Mouse (Mus musculus): ENCODE results near the gene Peli2.
"Not testable (repeated sequence)": the region's sequence is repeated elsewhere in the genome, so short reads cannot be mapped to it uniquely, and the experiment has no call there.

The Peli2 gene

DNA sequence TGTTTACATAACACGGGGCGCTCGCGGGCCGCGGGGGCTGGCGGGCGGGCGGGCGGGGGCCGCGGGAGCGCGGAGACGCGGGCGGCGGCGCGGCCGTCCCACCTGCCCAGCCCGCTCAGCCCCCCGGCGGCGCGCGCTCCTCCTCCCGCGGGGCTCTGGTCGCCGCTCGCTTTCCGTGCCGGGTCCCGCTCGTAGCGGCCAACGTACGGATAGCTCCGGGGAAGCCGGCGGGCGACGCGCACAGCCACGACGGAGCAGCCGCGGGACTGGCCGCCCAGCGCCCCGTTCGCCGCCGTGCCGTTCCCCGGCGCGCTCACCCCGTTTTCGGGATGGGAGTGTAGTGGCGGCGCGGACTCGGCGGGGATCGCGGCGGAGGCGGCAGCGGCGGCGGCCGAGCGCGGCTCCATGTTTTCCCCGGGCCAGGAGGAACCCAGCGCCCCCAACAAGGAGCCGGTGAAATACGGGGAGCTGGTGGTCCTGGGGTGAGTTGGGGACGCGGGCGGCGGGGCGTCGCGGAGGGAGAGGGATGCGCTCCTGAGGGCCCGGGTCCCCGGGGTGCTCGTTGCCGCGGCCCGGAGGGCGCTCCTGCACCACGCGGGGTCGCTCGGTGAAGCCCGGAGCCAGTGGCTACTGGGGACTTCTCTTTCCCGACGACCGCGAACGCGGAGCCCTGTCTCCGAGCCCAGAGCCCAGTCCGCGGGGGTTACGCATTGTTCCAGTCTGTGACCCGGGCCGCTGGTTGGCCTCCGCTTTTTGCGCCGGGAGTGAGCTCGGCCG is at the start of gene Peli2:
TSS of gene Peli2 (plus strand) at position 72 of the 777 bp plus-strand sequence.
- peak; percentile 52 for DNase-seq (ENCODE audit: low spot score)

- no peak for DNase-seq (ENCODE audit: low spot score)
Observed at GRCm38 (mm10) chr14:48072104-48072503, 48.5 kb upstream of the Peli2 start.

- peak; percentile 25 for DNase-seq (ENCODE audit: low spot score)
Observed at GRCm38 (mm10) chr14:48073247-48074161, 47.1 kb upstream of the Peli2 start.

GRCm38 (mm10) chr14:48079574-48079973 is 41.0 kb upstream of the Peli2 start:
- not testable (repeated sequence) for DNase-seq (ENCODE audit: low spot score)

DNA sequence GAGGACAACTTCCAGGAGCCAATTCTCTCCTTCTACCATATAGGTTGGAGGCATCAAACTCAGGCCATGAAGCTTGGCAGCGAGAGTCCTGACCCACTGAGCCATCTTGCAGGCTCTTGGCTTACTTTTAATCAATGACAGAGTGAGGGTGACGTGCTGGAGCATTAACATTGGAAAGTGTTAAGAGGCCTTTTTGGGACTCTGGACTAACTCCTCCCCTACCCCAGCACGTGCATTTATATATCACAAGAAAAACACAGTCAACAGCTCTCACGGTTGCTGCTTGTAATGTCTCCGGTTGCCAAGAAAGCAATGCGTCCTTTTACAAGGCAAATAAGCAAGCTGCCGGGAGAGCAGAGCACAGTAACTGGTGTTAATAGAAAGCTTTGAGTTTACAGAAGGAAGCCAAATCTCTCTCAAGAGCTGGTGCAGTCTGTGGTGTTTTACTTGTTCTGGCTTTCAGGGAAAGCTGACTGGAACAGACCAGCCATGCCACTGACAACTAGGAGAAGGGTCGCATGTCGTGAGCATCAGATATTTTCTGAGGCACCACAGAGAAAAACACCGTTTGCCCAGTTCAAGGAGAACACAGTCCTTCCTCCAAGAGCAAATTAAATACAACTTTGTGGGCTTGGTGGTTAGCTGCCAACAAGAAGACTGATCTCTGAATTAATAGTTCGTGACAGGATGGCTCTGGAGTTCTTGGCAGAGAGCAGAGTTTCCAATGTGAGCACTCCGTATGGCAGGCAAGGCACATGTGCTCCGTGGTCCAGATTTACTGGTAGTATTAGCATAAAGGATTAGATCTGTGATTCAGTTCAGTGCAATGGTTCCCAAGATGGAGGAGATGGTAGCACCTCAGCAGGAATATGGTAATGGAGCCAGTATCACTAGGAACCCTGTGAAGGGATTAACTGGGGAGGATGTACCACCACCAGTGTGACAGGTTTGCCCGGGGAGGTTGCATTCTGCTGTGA is 36.5 kb upstream of the Peli2 start:
- DNase-seq (ENCODE audit: low spot score): no peak

GRCm38 (mm10) chr14:48086682-48087297 is 33.8 kb upstream of the Peli2 start:
- no peak for DNase-seq (ENCODE audit: low spot score)

- DNase-seq (ENCODE audit: low spot score): no peak
Observed at GRCm38 (mm10) chr14:48087298-48087830, 33.3 kb upstream of the Peli2 start.

GRCm38 (mm10) chr14:48090465-48090864 is 30.2 kb upstream of the Peli2 start:
- no peak for DNase-seq (ENCODE audit: low spot score)

GRCm38 (mm10) chr14:48091160-48091559 is 29.5 kb upstream of the Peli2 start:
- DNase-seq (ENCODE audit: low spot score): no peak

GRCm38 (mm10) chr14:48098253-48098652 is 22.4 kb upstream of the Peli2 start:
- DNase-seq (ENCODE audit: low spot score): no peak

DNA sequence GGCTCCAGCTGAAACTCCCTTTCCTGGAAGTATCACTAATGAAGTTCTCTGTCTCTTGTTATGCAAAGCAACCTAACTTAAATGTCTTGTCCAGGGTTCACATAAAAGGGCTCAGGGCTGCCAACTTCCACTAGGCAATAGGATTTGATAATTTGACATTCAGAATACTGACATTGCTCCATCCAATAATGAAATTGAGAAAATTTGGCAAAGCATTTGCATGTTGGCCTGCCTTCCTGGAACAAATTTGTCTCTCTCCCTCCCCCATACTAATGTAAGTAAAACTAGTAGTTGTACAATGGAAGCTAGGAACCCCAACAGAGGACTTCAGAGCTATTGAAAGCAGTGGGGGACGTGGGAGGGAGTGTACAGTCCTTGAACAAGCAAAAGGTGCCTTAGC is 21.3 kb upstream of the Peli2 start:
- no peak for DNase-seq (ENCODE audit: low spot score)

DNA sequence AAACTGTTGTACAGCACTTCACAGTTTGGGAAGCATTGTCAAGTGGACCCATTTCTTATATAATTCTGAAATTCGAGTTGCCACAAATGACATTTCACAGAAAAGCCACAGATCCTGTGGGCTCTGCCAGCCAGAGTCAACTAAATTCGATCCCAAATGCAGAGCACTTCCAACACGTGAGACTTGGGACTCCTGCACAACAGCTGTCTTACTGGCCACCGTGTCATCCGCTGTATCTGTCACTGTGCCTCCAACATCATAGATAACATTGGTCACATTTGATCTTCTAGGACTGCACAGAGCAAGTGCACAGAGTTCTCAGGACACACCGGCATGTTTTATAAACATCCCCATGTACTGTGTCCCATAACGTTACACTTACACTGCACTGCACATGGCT is 14.2 kb upstream of the Peli2 start:
- no peak for DNase-seq (ENCODE audit: low spot score)

- DNase-seq (ENCODE audit: low spot score): no peak
Observed at GRCm38 (mm10) chr14:48117986-48118385, 2.6 kb upstream of the Peli2 start.

DNA sequence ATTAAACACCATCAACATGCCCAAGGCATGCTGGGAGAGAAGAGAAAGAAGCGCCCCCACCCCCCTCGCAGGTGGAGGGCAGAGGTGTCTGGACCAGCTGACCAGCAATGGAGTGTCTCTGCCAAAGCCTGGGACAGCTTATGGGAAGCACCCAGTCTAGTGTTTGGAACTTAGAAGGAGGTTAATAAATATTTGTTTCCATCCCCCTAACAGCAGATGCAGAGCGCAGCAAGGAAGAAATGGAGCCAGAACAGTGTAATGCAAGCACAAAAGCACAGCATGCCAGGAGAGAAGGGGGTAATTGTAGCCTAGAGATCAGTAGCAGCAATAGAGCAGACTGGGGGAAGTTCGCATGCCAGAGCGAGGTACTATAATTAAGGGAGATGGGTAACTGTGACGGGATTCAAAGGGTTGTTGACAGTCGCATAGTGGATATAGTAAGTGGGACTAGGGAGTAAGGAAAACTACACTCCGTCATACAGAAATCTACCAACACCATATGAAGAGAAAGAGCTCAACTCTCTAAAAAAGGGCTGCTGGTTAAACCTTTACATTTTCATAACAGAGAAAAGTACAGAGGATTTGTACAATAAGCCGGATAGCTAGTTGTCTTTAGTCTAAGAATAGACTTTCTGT is 1.5 kb upstream of the Peli2 start:
- no peak for DNase-seq (ENCODE audit: low spot score)

DNA sequence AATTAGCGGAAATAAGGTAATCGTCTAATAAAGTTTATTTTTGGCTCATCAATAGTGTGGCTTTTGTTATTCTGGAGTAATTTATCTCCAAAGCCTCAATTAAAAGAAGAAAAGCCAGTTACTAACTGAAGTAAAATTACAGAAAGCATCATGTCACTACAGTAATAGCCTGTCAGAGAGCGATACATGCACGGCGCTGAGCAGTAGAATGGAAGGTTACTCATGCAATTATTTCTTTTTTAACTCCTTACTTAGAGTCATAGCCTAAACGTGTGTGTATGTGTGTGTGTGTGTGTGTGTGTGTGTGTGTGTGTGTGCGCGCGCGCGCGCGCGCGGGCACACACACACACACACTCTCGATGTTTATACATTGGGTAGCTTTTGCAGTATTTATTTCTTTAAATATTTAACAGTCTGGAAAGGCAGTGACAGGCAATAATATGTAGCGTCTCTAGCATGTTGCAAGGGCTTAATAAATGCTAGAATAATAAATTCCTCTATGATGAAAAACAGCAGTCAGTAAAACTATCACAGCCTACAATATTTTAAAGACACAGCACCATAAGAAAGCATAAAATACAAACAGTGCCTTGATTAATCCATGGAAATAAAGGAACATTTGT is 864 bp upstream of the Peli2 start:
- no peak for DNase-seq (ENCODE audit: low spot score)

GRCm38 (mm10) chr14:48120443-48120751 is 226 bp upstream of the Peli2 start:
- no peak for DNase-seq (ENCODE audit: low spot score)

DNA sequence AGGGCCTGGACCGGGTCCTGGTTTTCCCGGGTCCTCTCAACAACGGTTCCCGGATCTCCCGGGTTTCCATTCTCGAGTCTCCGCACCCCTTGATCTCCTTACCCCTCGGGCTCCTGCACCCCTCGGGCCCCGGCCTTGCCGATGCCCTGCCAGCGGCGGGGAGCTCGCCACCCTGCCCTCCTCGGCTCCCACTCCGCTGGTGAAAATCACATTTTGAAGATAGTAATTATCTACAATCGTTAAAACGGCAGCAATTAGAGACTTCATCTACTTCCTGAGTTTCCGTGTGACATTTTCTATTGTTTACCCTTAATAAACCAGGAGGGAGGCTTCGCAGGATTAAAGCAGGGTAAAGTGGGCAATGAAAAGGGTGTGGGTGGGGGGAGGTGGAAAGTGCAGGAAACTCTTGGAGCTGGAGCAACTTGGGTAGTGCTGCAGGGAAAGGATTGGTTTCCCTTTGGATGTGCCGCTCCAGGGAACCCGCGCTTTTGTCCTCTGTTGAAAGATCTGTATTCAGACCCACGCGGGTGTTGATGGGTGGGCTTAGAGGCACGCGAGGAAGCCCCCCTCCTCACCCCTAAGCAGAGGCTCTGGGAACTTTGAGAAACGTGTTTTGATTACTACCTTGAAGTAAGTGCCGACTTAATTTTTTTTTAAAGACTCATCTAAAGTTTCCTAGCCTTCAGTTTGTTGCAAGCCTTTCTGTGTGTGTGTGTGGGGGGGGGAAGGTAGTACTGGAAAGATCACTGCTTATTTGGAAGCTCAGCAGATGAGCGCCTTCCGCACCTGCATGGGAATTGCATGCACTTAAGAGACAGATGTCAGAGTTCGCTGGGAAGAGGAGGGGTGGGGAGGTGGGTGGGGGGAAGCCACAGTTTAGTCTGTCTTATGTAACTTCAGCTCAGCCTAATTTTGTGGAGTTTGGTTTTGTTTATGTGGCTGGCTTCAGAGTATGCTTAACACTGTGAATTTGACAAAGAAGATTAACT is 1.2 kb downstream of the Peli2 start:
- DNase-seq (ENCODE audit: low spot score): no peak

DNA sequence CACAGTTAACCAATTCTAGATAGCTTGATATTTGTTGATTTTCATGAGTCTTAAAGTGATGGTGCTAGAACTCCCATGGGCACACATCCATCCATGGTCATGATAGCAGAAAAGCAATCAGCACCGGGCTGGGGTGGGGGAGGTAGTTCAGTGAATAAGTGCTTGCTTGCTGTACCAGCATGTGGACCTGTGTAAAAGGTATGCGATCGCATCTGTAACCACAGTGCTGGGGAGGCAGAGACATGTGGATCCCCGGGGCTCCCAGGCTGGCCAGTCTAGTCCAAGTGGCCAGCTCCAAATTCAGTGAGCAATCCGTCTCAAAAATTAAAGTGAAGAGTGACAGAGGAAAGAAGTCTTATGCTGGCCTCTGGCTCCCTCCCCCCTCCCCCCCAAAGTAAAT is 3.4 kb downstream of the Peli2 start:
- DNase-seq (ENCODE audit: low spot score): no peak

GRCm38 (mm10) chr14:48124816-48125215 is 4.2 kb downstream of the Peli2 start:
- DNase-seq (ENCODE audit: low spot score): no peak

All from ovary, adult 18-20 months (tissue).